ENCODE assay signal across 9 mouse cellular contexts in the genomic region with DNA sequence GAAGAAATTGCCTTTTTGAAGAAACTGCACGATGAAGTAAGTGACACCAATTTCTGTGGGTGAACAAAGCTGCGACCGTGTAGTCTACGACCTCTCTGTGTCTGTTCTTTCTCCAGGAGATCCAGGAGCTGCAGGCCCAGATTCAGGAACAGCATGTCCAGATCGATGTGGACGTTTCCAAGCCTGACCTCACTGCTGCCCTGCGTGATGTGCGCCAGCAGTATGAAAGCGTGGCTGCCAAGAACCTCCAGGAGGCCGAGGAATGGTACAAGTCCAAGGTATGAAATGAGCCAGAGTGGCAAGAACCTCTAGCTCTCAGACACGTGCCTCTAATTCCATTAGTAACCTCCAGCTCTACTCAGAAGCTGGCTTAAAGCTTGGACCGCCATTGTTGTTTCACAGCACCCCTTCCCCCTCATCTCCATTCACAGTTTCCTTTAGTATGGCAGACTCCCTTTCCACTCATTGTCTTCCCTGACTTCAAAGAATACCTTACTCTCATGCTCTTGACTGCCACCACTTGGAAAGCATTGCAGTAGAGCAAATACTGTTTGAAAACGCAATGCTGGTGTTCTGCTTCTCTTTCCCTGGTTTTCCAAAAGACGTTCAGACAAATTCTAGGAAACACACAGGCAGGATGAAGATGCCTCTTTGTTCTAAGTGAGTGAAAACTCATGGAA. TPM values are rescaled to one million over a fixed set of nuclear protein-coding genes. Genes with fewer than 3 reads are reported as not detected.
A peak's percentile ranks its signal among the peaks of the same experiment; 100 is the strongest.
DNase-seq lines count a peak whose midpoint lies in the region; ATAC-seq and TF ChIP-seq lines count a peak whose summit lies in the region.
"Had no signal": no experiment of that assay in that cellular context is flagged by ENCODE, and none has a peak within 500 bp of the region (broad histone marks: within the 10 kb centered on the region; RNA-seq: fewer than 3 reads in every experiment).

No protein-coding gene starts in this region.

- peaks cover 26% of the 10 kb centered on the region for H3K27me3 ChIP-seq in liver, embryonic 14.5 days (ENCODE audit: control insufficient read depth, insufficient read depth, low read length)
- H3K27me3 ChIP-seq in midbrain, embryonic 13.5 days = no peaks in the 10 kb centered on the region

- ATAC-seq in liver, embryonic 14.5 days (ENCODE audit: insufficient read depth) = no peak
- ATAC-seq in midbrain, embryonic 13.5 days = no peak

- no peak overlapping the region for H3K27ac ChIP-seq in liver, embryonic 14.5 days
- H3K27ac ChIP-seq in brown adipose tissue, adult 24 weeks (replicated peaks; ENCODE audit: low read depth, low read length) = peak overlapping the region; percentile 55
- H3K27ac ChIP-seq in midbrain, embryonic 13.5 days = peak overlapping the region; percentile 30; the same call in 1 of the 2 replicates

- H3K4me1 ChIP-seq in liver, embryonic 14.5 days (replicated peaks; ENCODE audit: control insufficient read depth in 2 of 2, insufficient read depth in 2 of 2, low read length in 1 of 2) = peaks cover 0 to 10% of the 10 kb centered on the region in 2 experiments; a peak in 3 of 4 replicates
- peaks cover 4% of the 10 kb centered on the region for H3K4me1 ChIP-seq in brown adipose tissue, adult 24 weeks (ENCODE audit: control insufficient read depth, insufficient read depth, insufficient read length, low read length)
- H3K4me1 ChIP-seq in midbrain, embryonic 13.5 days (replicated peaks) = peaks cover 30% of the 10 kb centered on the region

- H3K9me3 ChIP-seq in liver, embryonic 14.5 days (ENCODE audit: control insufficient read depth, low read length) = no peaks in the 10 kb centered on the region
- H3K9me3 ChIP-seq in midbrain, embryonic 13.5 days = no peaks in the 10 kb centered on the region

- no peak overlapping the region for H3K9ac ChIP-seq in liver, embryonic 14.5 days (replicated peaks)
- no peak overlapping the region for H3K9ac ChIP-seq in midbrain, embryonic 13.5 days (replicated peaks)

- no peak overlapping the region for H3K4me3 ChIP-seq in liver, embryonic 14.5 days (ENCODE audit: insufficient read depth in 1 of 2, low read depth in 2 of 2, low read length in 2 of 2)
- H3K4me3 ChIP-seq in brown adipose tissue, adult 24 weeks (ENCODE audit: insufficient read depth, low read depth, low read length) = no peak overlapping the region
- no peak overlapping the region for H3K4me3 ChIP-seq in midbrain, embryonic 13.5 days (replicated peaks)

- intact Hi-C loops in gastrocnemius, postnatal 36 days (cut with DNase I) = loop anchor here (5.0 to 10.0 kb wide), 2 partner anchors 164 to 286 kb away; no protein-coding TSS in a partner anchor

- WGBS in liver, embryonic 14.5 days (ENCODE audit: insufficient replicate concordance) = 71% methylated on average over 14 of the region's 14 CpGs
- WGBS in midbrain, embryonic 13.5 days = 54% methylated on average over 14 of the region's 14 CpGs

- TF ChIP-seq EP300 in liver, embryonic 14.5 days (IDR thresholded peaks at IDR 0.05; ENCODE audit: low read depth) = no peak

- DNase-seq in liver, embryonic 14.5 days (ENCODE audit: low read depth in 3 of 3, low spot score in 3 of 3) = no peak
- DNase-seq in liver = no peak
- peak; percentile 23 to 30 for DNase-seq in gastrocnemius, postnatal 36 days
- DNase-seq in spleen, adult 12 weeks (ENCODE audit: low spot score) = no peak
- no peak for DNase-seq in right cerebral cortex, postnatal 25 days
- DNase-seq in thymus, postnatal 25 days = no peak
- DNase-seq: kidney, postnatal 10 days had no signal

- H3K36me3 ChIP-seq in liver, embryonic 14.5 days (replicated peaks; ENCODE audit: control insufficient read depth, insufficient read depth, low read depth) = no peaks in the 10 kb centered on the region
- peaks cover 49% of the 10 kb centered on the region for H3K36me3 ChIP-seq in midbrain, embryonic 13.5 days

- no peak overlapping the region for H3K4me2 ChIP-seq in liver, embryonic 14.5 days (ENCODE audit: low read depth)
- peak overlapping the region; percentile 28 for H3K4me2 ChIP-seq in midbrain, embryonic 13.5 days (replicated peaks)

- 0 out of 2 replicates have a peak, but pooled peaks have one; percentile 11 for TF ChIP-seq CTCF in liver, embryonic 14.5 days (IDR thresholded peaks at IDR 0.05; ENCODE audit: low read depth)

RNA-seq across cellular contexts. Expression of gene Vim, which starts 4.9 kb away (rescaled TPM):
- 59.5 and 98.0 TPM in 2 replicates for polyA plus RNA-seq in liver, embryonic 14.5 days (2012; rRNA removed)
- polyA plus RNA-seq in liver, embryonic 14.5 days (2014; fragmentation: Nextera tagmentation; extraction: Ambion mirVana) = 65.0 and 70.8 TPM in 2 replicates
- polyA plus RNA-seq in brown adipose tissue, adult 24 weeks (2012; ENCODE audit: insufficient read depth, insufficient read length, missing spikeins) = 877 and 955 TPM in 2 replicates
- 100 to 1,000 TPM; 118 to 161 TPM for total RNA-seq in gastrocnemius, postnatal 36 days (2021)
- polyA plus RNA-seq in midbrain, embryonic 13.5 days (2015; fragmentation: Nextera tagmentation; extraction: Ambion mirVana) = 773 and 781 TPM in 2 replicates

RNA-seq across cellular contexts. Expression of gene Trdmt1, which starts 34.1 kb away (rescaled TPM):
- 1.9 and 2.8 TPM in 2 replicates for polyA plus RNA-seq in liver, embryonic 14.5 days (2012; rRNA removed)
- polyA plus RNA-seq in liver, embryonic 14.5 days (2014; fragmentation: Nextera tagmentation; extraction: Ambion mirVana) = 5.4 and 5.5 TPM in 2 replicates
- polyA plus RNA-seq in brown adipose tissue, adult 24 weeks (2012; ENCODE audit: insufficient read depth, insufficient read length, missing spikeins) = 2.3 and 9.9 TPM in 2 replicates
- 1 to 10 TPM; 3.4 to 4.3 TPM for total RNA-seq in gastrocnemius, postnatal 36 days (2021)
- polyA plus RNA-seq in midbrain, embryonic 13.5 days (2015; fragmentation: Nextera tagmentation; extraction: Ambion mirVana) = 7.1 and 8.0 TPM in 2 replicates

Comparison
In these comparisons a context has a peak if more than half of its experiments do, and no peak if none do; other contexts are left out.
1. DNase-seq: peak in gastrocnemius, postnatal 36 days (2 of 2); none in liver, embryonic 14.5 days (0 of 3), liver (single experiment), spleen, adult 12 weeks (single experiment), right cerebral cortex, postnatal 25 days (single experiment) and thymus, postnatal 25 days (single experiment).